Mouse (Mus musculus) kidney, adult 2 months (tissue): ENCODE measurements around the gene Ndufs8.

Source experiments
- CTCF ChIP-seq: fragments of 200-500 bp; conservative IDR thresholded peaks from 2 replicates; pipeline ENCODE4 v1.5.1; 2011; ENCODE audit warnings: low read depth, mild to moderate bottlenecking, control low read depth, low read length, moderate library complexity, mixed read lengths; ENCODE audit not compliant: insufficient read depth, insufficient read length
- POLR2A ChIP-seq: fragments of 200-500 bp; IDR thresholded peaks from one replicate; pipeline ENCODE4 v1.6.1; 2011; ENCODE audit warnings: low read depth, low read length, control low read depth

DNA sequence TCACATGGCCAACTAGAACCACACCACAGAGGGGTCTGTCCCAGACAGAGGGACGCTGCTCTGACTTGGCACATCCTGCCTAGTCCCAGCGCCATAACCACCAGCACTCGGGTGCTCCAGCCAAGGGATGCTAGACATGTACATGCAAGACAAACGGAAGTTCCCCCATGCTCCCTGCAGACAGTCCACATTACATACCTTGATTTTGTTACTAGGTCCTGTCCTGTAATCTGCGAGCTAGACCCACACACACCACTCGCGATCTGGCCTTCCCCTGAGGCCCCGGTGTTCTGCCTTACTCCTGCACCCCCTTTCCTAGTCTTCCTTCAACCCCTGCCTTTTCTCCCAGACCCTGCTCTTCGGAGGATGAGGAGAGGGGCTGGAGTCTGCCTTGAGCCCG lies 6.2 kb downstream of the Ndufs8 start:
- TF ChIP-seq CTCF = no peak
- TF ChIP-seq POLR2A = no peak
